Mouse (Mus musculus): Measurements from ENCODE around the gene Snu13.

GRCm38 (mm10) chr15:82046246-82046891, 1.0 kb downstream of the Snu13 start:
- TF ChIP-seq CTCF (IDR thresholded peaks at IDR 0.05; ENCODE audit: borderline replicate concordance, insufficient read depth, low read length): no peak
- TF ChIP-seq POLR2A (IDR thresholded peaks at IDR 0.05; ENCODE audit: low read depth, low read length): no peak

Measured in embryonic fibroblast, embryonic 13.5 days (primary cell).